Mouse (Mus musculus) erythroblast, embryonic 14.5 days (primary cell): ENCODE data around the gene Nol9.

Experiments
- GATA1 ChIP-seq: IDR thresholded peaks from 2 replicates; pipeline ENCODE4 v1.6.1; 2012; ENCODE audit warnings: low read length, inconsistent platforms, mixed read lengths
- TAL1 ChIP-seq: IDR thresholded peaks from 3 replicates; pipeline ENCODE4 v1.6.1; 2012; ENCODE audit warnings: low read length, inconsistent platforms, mixed read lengths

DNA sequence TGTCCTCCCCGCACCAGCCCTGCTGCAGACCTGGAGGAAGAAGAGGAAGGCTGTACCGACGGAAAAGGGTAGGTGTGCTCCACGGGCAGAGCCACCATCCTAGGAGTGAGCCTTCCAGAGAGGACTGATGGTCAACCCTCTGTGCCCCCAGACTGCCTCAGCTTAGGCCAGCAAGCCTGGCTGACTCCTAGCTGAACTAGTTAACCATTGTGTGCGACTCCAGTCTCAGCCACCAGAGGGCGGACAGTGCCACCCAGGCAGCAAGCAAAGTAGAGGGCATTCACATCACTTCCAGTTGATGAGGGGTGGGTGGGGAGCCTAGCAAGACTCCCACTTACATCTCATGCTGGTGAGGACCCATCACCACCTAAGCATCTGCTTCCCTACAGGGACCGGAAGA, 63.9 kb downstream of the Nol9 start:
- TF ChIP-seq GATA1 (no peak), TAL1 (no peak)
